Mouse (Mus musculus): Measurements from ENCODE around the gene Gm45717. TPM values are rescaled to one million over a fixed set of nuclear protein-coding genes. Genes with fewer than 3 reads are reported as not detected.

Gene Gm45717
- total and polyA plus RNA-seq, 3 experiments, result not detected

GRCm38 (mm10) chr7:140951051-140951450, 4.7 kb downstream of the Gm45717 start:
- DNase-seq (ENCODE audit: low read depth, low spot score), result no peak
- no peaks in the 10 kb centered on the region for H3K27me3 ChIP-seq (ENCODE audit: control insufficient read depth in 1 of 2, insufficient read depth in 2 of 2, low read length in 2 of 2)
- peaks cover 0 to 22% of the 10 kb centered on the region in 2 experiments; a peak in 2 of 4 replicates for H3K36me3 ChIP-seq (ENCODE audit: control insufficient read depth in 1 of 2, insufficient read depth in 2 of 2, low read length in 2 of 2)
- H3K4me1 ChIP-seq (ENCODE audit: control insufficient read depth in 1 of 2, insufficient read depth in 2 of 2, low read length in 2 of 2), result peaks cover 0 to 27% of the 10 kb centered on the region in 2 experiments; a peak in 3 of 4 replicates
- no peak overlapping the region for H3K9ac ChIP-seq (ENCODE audit: control insufficient read depth, low read depth, low read length, poor library complexity, severe bottlenecking)
- H3K9me3 ChIP-seq (replicated peaks; ENCODE audit: insufficient read depth, low read length), result no peaks in the 10 kb centered on the region
- peaks cover 29% of the 10 kb centered on the region for H3K79me2 ChIP-seq (ENCODE audit: control insufficient read depth, insufficient read depth, low read length, poor library complexity)
- no peak overlapping the region for H3K27ac ChIP-seq (ENCODE audit: control insufficient read depth, low read depth, low read length)
- no peak overlapping the region for H3K4me3 ChIP-seq (ENCODE audit: control insufficient read depth in 1 of 2, insufficient read depth in 1 of 2, low read depth in 2 of 2, low read length in 2 of 2)
- TF ChIP-seq TAL1 (IDR thresholded peaks at IDR 0.05; ENCODE audit: low read length) (no peak), E2F4 (IDR thresholded peaks at IDR 0.05; ENCODE audit: borderline replicate concordance, low read depth, low read length) (no peak), NELFE (IDR thresholded peaks at IDR 0.05; ENCODE audit: low read depth, low read length) (no peak), CHD2 (IDR thresholded peaks at IDR 0.05; ENCODE audit: low read length) (no peak), MEF2A (IDR thresholded peaks at IDR 0.05; ENCODE audit: extremely low read depth, insufficient replicate concordance, low read depth, low read length, poor library complexity, severe bottlenecking) (no peak), MXI1 (IDR thresholded peaks at IDR 0.05; ENCODE audit: low read depth, low read length) (no peak), MYB (IDR thresholded peaks at IDR 0.05; ENCODE audit: low read depth, low read length) (no peak), GABPA (IDR thresholded peaks at IDR 0.05; ENCODE audit: low read depth, low read length) (no peak), USF1 (IDR thresholded peaks at IDR 0.05; ENCODE audit: low read depth, low read length) (no peak), JUND (IDR thresholded peaks at IDR 0.05; ENCODE audit: low read depth, low read length) (no peak), TCF12 (IDR thresholded peaks at IDR 0.05; ENCODE audit: low read depth, low read length) (no peak), EP300 (IDR thresholded peaks at IDR 0.05; ENCODE audit: low read depth in 1 of 2, low read length in 2 of 2) (no peak), POLR2AphosphoS2 (IDR thresholded peaks at IDR 0.05; ENCODE audit: low read length) (no peak), SMC3 (IDR thresholded peaks at IDR 0.05; ENCODE audit: low read depth, low read length) (no peak), SIN3A (IDR thresholded peaks at IDR 0.05; ENCODE audit: low read length) (no peak), BHLHE40 (IDR thresholded peaks at IDR 0.05; ENCODE audit: borderline replicate concordance, low read depth, low read length) (no peak), HCFC1 (IDR thresholded peaks at IDR 0.05; ENCODE audit: low read depth, low read length) (no peak), RAD21 (IDR thresholded peaks at IDR 0.05; ENCODE audit: low read depth, low read length) (no peak), ELF1 (IDR thresholded peaks at IDR 0.05; ENCODE audit: low read depth, low read length) (no peak)

GRCm38 (mm10) chr7:140949824-140950530, 5.8 kb downstream of the Gm45717 start, which contains the start of gene Ifitm5:
Ifitm5 (minus strand) TSS chr7:140950291.
- Histone ChIP-seq H3K9ac (ENCODE audit: control insufficient read depth, low read depth, low read length, poor library complexity, severe bottlenecking) (no peak within 1 kb of the TSS), H3K36me3 (ENCODE audit: control insufficient read depth in 1 of 2, insufficient read depth in 2 of 2, low read length in 2 of 2) (peaks cover 0 to 22% of the 10 kb centered on the region in 2 experiments; a peak in 2 of 4 replicates), H3K4me1 (ENCODE audit: control insufficient read depth in 1 of 2, insufficient read depth in 2 of 2, low read length in 2 of 2) (peaks cover 0 to 27% of the 10 kb centered on the region in 2 experiments; a peak in 3 of 4 replicates), H3K79me2 (ENCODE audit: control insufficient read depth, insufficient read depth, low read length, poor library complexity) (peaks cover 22% of the 10 kb centered on the region), H3K4me3 (ENCODE audit: control insufficient read depth in 1 of 2, insufficient read depth in 1 of 2, low read depth in 2 of 2, low read length in 2 of 2) (no peak within 1 kb of the TSS), H3K27ac (ENCODE audit: control insufficient read depth, low read depth, low read length) (no peak within 1 kb of the TSS), H3K9me3 (replicated peaks; ENCODE audit: insufficient read depth, low read length) (no peaks in the 10 kb centered on the region), H3K27me3 (ENCODE audit: control insufficient read depth in 1 of 2, insufficient read depth in 2 of 2, low read length in 2 of 2) (no peaks in the 10 kb centered on the region)
- TF ChIP-seq EP300 (IDR thresholded peaks at IDR 0.05; ENCODE audit: low read depth in 1 of 2, low read length in 2 of 2) (no peak), RAD21 (IDR thresholded peaks at IDR 0.05; ENCODE audit: low read depth, low read length) (no peak), TAL1 (IDR thresholded peaks at IDR 0.05; ENCODE audit: low read length) (no peak), RCOR1 (IDR thresholded peaks at IDR 0.05; ENCODE audit: low read depth, low read length) (no peak), POLR2AphosphoS5 (IDR thresholded peaks at IDR 0.05; ENCODE audit: borderline replicate concordance, low read depth, low read length) (no peak), ZKSCAN1 (IDR thresholded peaks at IDR 0.05; ENCODE audit: low read depth, low read length) (no peak)
- DNase-seq (ENCODE audit: low read depth, low spot score), result no peak
